Mouse (Mus musculus): ENCODE data around the gene Med9.

DNA sequence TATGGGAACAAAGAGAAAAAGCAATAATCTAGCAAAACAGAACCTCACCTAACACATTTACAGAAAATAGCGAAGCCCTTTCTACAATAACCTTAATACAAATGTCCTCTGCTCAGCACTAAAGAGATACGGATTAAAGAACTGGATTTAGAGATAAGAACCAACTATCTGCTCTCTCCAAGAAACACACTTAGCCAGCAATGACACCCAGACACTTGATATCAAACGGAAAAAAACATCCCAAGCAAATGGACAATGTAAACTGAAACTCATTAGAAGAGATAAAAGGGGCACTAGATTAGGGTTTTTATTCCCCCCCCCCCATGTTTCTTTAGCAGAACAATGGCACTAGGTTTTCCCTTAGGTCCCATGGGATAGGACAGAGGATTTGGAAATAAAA, 28.6 kb upstream of the Med9 start:
- TF ChIP-seq CTCF (IDR thresholded peaks at IDR 0.05; ENCODE audit: extremely low read depth, insufficient read length, insufficient replicate concordance, low read depth, low read length) (no peak), POLR2A (IDR thresholded peaks at IDR 0.05; ENCODE audit: low read depth, low read length) (no peak)
